Mouse (Mus musculus): ENCODE measurements at regions not wholly inside any gene's neighbourhood (a gene's known extent, or its start where the extent isn't known, plus 50 kb on each side); places are given as distances from the start of the nearest gene placed in this dataset.

DNA sequence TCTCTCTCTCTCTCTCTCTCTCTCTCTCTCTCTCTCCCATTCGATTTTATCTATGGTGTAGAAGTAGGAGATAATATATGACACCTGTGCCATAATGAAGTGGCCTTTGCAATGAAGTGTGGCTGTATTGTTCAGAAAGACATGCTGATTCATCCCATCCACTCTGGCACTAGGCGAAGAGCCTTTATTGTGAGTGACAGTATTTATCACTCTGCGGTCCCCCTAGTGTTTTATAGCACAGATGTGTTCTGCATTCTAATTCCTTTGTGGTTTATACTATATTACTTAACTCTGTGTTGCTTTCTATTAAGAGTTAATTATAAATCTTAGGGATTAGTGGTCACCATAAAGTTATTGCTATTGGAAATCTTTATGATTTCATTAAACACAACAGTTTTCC lies 398.7 kb downstream of the Tmem38b start:
- Histone ChIP-seq H3K9ac (no peak overlapping the region), H3K4me3 (no peak overlapping the region), H3K36me3 (no peaks in the 10 kb centered on the region), H3K4me1 (no peaks in the 10 kb centered on the region), H3K9me3 (replicated peaks) (no peaks in the 10 kb centered on the region), H3K4me2 (no peak overlapping the region), H3K27ac (no peak overlapping the region), H3K27me3 (replicated peaks) (no peaks in the 10 kb centered on the region)
- no peak for ATAC-seq
- 54% methylated on average over 3 of the region's 3 CpGs for WGBS (ENCODE audit: insufficient replicate concordance)
